Mouse (Mus musculus) adrenal gland, postnatal 14 days (tissue): ENCODE measurements at regions not wholly inside any gene's neighbourhood (a gene's known extent, or its start where the extent isn't known, plus 50 kb on each side); places are given as distances from the start of the nearest gene placed in this dataset.
"Not testable (repeated sequence)": the region's sequence is repeated elsewhere in the genome, so short reads cannot be mapped to it uniquely, and the experiment has no call there.

Source experiments
- DNase-seq: peaks from one replicate; pipeline ENCODE4 v3.0.0; 2021; ENCODE audit warnings: mixed read lengths

DNA sequence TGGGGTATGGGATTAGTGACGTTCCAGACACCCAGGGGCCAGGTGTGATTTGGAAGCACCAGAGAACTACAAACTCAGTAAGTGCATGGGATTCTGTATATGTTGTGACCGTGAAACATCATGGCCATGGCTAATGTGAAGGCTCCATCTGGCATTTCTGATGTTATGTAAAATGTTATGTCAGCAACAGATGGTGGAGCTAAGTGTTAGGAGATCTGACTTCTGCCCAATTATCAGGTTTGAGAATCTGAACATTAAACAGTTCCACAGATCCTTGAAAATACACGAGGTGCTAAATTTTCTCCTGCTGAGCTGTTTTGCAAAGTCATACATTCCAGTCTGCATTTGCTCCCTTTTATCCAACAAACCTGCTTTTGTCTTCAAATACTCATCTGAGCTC lies 223.6 kb upstream of the Egfl6 start:
- no peak for DNase-seq

- no peak for DNase-seq
Measured at GRCm38 (mm10) chrX:166808207-166808606, 222.7 kb upstream of the Egfl6 start.

DNA sequence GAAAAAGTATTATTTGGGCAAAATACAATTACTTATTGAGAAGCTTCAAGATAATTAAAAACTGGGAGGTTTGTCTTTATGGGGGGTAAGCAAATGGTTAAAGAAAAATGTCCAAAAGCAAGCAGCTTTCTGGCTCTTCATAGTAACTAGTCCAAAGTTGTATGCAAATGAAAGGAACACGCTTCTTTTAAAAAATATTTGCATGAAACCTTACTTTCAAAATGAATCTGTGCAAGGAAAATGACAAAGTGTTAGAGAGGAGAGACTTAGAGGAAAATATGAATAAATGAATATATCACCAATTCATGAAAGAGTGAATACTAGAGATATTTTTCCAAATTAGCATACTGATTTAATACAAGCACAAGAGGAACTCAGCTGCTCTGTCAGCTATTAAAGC lies 220.4 kb upstream of the Egfl6 start:
- DNase-seq = no peak

- DNase-seq = no peak
Measured at GRCm38 (mm10) chrX:166805480-166805879, 220.0 kb upstream of the Egfl6 start.

DNA sequence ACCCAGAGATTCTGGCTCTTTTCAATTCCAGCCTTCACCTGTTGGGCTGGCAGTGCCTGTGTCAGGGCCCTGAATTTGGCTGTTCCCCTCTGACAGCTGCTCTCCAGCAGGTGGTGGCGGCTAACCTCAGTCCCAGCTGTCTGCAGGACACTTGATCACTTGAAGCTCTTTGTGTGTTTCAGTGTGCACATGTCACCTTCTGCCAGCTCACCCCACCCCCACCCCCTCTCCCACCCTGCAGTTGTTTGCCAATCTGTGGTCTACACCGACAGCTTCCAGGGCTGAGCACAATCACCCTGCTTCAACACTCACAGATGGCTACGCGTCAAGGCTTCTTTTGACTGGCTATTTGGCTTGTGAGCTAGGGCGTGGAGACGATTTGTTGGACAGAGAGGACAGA lies 217.7 kb upstream of the Egfl6 start:
- no peak for DNase-seq

DNA sequence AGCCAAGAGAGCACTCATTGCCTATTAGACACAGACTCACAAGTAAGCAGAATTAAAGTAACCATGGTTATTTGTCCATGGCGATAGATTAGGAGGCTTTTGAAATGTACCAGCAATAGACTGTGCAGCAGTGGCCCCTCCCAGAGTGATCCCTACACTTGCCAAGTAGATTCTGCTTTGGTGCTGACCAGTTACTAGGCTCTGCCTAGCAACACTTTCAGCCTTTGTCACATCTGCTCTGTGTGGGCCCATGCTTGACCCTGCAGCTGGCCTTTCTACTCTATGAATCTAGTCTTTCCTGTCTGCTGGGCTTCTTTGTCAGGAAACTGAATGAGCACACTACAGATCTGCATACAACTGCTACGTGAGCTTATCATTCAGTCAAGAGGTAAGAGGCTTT lies 215.5 kb upstream of the Egfl6 start:
- DNase-seq = no peak

GRCm38 (mm10) chrX:166795651-166796050 lies 210.1 kb upstream of the Egfl6 start:
- no peak for DNase-seq

DNA sequence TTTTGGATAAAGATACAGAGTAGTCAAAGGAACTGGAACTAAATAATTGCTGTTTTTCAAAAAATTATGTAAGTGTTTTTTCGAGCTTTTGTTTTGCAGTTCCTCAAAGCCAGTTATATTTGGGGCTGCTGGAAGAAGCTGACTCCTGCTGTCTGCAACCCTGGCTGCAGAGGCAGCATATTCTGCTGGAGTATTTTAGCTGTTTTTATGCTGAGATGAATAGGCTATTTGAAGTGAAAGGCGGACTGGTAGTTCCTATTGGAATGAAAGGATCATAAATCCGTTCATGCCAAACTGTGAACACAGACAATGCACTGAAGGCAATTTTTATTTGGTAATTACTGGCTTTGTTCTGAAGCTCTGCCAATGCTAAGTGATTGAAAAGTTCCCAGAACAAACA lies 203.5 kb upstream of the Egfl6 start:
- DNase-seq = no peak

DNA sequence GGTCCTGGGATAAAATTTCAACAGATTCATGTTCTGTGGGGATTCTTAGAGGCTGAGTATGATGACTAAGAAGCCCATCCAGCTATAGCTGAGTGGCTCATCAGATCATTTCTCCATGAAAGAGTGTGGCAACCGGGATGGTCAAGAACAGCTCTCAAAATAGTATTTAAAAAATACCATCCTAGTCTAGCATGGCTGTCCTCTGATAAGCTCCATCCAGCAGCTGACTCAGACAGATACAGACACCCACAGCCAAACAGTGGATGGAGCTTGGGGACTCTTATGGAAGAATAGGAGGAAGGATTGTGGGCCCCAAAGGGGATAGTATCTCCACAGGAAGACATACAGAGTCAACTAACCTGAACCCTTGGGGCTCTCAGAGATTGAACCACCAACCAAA lies 201.6 kb upstream of the Egfl6 start:
- not testable (repeated sequence) for DNase-seq

GRCm38 (mm10) chrX:166785615-166786014 lies 200.1 kb upstream of the Egfl6 start:
- no peak for DNase-seq

DNA sequence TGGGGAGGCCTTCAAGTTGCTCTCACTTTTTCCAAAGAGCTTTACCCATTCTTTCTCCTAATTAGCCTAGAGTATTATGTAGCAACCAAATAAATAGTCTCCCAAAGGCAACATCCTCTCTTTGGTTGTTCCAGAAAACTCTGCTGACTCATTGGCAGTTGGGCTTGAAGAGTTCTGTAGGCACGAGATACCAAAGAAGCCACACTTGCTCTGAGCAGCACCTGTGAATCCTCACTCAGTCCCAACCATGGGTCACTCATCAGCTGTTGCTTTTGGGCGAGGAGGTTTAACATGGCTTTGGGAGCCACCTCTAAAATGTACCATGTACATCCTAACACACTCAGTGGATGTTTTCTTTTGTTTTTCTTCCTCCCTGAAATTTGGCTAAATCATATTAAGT lies 197.9 kb upstream of the Egfl6 start:
- DNase-seq = no peak

DNA sequence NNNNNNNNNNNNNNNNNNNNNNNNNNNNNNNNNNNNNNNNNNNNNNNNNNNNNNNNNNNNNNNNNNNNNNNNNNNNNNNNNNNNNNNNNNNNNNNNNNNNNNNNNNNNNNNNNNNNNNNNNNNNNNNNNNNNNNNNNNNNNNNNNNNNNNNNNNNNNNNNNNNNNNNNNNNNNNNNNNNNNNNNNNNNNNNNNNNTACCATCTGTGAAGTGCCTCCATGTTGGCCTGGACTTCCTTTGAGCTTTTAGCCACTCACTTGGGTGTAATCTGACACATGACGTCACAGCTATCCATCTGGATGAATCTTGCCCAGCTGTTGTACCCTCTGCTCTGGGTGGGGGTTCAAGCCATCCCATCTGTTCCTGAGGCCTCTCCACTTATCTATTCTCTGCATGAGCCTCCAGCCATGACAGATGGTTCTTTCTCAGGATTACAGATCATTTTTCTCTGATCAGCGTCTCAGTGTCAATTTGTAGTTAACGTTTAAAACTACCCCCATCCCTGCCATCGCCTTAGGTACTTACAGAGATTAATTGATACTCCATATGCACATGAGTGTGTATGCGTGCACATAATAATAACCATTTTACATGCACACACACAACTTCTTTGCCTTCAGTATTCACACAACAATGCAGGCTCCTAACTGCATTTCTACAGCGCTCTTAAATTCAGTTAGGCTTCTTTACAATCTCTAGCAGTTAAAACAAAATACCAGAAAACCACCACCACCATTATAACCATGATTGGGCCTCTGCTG lies 194.0 kb upstream of the Egfl6 start:
- no peak for DNase-seq

GRCm38 (mm10) chrX:166773408-166773854 lies 187.9 kb upstream of the Egfl6 start:
- peak; percentile 42 for DNase-seq

DNA sequence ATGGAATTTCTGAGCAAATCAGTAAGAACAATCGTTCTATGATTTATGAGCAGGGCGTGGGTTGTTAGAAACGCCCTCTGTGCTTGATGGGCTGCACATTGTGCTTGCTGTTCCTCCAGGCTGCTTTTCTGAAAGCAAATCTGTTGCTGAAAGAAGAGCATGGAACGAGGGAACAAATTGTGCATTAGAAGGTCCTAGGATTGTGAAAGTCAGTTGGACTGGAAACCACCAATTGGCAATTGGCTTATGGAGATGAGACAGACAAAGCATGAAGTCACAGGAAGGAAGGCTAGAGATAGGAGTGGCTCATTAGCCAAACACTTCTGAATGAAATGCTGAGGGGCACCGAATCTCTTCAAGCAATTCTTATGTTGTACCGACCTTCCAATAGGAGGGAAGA lies 181.5 kb upstream of the Egfl6 start:
- no peak for DNase-seq

DNA sequence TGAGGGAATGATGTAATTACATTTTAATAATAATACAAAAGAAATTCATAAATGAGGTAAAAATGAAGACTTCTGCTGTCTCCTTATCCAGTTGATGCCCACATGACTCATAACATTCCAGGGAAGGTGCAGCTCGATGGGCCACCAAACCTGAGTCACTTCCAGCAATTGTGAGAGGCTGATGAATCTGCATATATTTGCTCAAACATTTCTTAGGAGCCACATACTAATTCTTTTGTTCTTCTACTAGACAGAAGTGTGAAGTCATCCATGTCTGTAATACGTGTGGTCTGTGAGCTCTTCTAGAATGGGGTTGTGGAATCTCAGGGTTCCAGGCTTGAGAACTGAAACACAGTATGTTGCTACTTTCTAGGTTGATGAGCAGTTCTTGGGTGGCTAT lies 180.1 kb upstream of the Egfl6 start:
- no peak for DNase-seq

DNA sequence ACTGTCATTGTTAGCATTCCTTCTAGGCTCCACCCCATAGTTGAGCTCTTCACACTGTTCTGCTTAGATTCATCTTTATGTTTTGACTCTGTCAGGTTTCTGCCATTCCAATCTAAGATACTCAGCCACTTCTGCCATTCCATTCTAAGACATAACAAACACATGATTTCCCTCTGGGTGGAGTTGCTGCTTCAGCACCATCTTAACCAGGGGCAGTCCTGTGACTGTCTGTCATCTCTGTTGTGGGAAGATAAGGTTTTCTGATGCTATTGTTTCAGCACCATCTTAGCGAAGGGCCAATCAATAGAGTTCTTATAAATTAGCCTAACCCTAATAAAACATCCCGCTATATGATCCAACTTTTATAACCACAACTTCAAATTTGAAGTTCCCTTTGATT lies 176.6 kb upstream of the Egfl6 start:
- DNase-seq = no peak

DNA sequence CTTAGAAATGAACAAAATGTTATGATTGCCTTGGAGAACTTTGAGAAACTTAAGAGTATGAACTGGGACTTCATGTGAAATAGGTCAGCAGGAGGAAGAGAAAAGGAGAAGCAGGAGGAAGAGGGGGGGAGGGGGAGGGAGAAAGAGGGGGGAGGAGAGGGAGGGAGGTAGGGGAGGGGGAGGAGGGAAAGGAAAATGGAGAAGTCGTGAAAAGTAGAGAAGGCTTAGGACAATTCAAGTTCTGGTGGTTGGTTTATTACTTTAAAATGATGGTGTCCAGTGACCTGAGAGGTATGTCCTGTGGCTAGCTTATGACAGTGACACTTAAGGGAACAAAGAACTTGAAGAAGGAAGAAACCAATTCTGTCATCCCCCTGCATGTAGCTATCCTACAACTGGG lies 171.6 kb upstream of the Egfl6 start:
- DNase-seq = no peak

- no peak for DNase-seq
Measured at GRCm38 (mm10) chrX:166754967-166755654, 169.6 kb upstream of the Egfl6 start.

DNA sequence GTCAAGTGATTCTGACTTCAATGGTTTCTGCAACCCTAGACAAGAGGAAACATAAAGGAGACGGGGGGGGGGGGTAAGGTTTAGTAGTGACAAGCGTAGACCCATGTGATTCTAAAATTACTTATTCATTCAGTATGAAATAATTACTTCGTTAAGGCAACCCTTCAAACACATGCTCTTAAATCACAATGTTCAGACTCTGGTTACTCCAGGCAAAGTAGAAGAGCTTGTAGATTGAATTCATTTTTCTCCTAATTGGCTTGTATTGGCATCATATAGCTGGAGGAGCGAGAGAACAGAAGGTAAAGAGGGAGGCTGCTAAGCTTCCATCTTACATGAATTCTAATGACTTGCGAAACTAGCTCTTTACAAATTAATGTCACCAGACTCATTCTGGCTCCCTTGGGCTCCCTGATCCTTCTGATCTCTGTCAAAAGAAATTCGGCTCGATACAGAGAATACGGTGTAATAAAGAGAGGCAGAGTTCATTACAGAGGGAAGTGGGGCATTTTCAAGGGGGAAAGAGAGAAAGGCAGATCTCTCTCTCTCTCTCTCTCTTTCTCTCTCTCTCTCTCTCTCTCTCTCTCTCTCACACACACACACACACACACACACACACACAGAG lies 163.6 kb upstream of the Egfl6 start:
- no peak for DNase-seq

DNA sequence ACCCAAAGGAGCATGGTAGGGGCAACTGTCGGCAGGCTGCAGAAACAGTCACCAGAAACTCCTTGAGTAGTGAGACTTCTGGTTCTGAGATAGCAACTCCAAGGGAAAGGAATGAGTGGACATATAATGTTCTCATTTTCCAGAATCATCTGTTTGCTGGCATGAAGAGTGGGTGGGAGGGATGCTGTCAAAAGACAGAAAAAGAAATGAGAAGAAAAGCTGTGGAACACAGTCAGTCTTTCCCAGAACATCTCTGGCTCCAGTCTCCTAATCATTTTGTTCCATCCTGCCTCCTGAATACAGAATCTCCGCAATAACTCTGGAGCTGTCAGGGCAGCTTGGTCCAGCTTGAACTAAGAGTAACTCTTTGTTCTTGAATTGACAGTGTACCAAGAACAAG lies 145.8 kb upstream of the Egfl6 start:
- DNase-seq = no peak

DNA sequence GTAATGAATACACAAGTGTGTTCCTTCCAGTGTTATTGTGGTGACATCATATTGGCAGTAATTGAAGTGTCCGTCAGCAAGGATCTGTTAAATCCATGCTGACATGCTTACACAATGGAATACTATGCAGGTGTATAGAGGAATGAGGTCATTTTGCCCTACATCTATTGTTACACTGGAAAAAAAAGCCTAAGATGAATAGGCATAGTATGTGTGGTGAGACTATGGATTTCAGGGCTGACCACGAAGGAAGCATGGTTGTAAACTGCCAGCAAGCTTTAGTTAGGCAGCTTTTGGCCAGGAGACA lies 143.1 kb upstream of the Egfl6 start:
- no peak for DNase-seq

DNA sequence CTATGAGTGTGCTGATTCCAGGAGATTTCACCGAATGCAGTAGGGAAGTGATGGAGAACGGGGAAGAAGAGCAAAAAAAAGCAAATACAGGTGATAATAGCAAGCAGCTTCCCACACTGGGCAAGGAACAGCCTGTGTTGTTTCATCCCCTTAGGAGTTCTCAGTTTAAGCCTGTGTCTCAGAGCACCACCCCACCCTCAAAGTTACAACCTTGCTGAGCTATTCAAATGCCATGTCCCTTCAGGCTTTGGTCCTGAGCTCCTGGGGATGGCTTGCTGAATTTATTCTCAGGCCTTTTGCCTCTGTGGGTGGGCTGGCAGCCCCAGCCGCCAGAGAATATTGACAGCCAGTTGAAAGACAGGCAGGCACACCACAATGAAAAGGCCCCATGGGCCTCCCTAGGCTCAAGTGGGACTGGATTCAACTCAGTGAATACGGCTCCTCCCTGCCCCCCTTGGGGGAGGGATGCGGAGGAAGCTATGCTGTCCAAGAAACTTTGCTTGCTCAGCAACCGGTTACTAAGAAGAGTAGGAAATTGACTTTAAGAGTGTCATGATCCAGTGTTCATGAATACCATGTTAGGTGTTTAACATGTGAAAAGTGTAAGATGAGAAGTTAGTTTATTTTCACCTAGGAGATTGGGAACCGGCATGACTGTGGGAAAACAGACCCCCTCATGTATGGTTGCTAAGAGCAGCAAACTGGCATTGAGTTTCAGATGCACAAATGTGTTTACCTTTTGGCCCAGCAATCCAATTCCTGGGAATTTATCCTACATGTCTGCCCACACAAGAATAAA lies 142.5 kb upstream of the Egfl6 start:
- DNase-seq = no peak
